ENCODE assay signal across 24 mouse cellular contexts in genomic region chr7:80530646-80531045, GRCm38 (mm10). TPM values are rescaled to one million over a fixed set of nuclear protein-coding genes. Genes with fewer than 3 reads are reported as not detected.
A peak's percentile ranks its signal among the peaks of the same experiment; 100 is the strongest.
DNase-seq lines count a peak whose midpoint lies in the region; ATAC-seq and TF ChIP-seq lines count a peak whose summit lies in the region.
"Had no signal": no experiment of that assay in that cellular context is flagged by ENCODE, and none has a peak within 500 bp of the region (broad histone marks: within the 10 kb centered on the region; RNA-seq: fewer than 3 reads in every experiment).

No protein-coding gene starts in this region.

- H3K27me3 ChIP-seq in liver, embryonic 15.5 days, result no peaks in the 10 kb centered on the region
- H3K27me3 ChIP-seq in hindbrain, embryonic 13.5 days, result no peaks in the 10 kb centered on the region
- H3K27me3 ChIP-seq: CH12.LX; embryonic facial prominence, embryonic 12.5 days; forebrain, embryonic 15.5 days; heart, embryonic 15.5 days; hindbrain, embryonic 15.5 days had no signal

- intact Hi-C loops in heart, postnatal 25 days (cut with DNase I), result no loop called here

- no peak for TF ChIP-seq POLR2A in bone marrow macrophage, adult 2 months (IDR thresholded peaks at IDR 0.05; ENCODE audit: borderline replicate concordance, low read depth, low read length)

- 40% methylated on average over 2 of the region's 2 CpGs for WGBS in liver, embryonic 15.5 days (ENCODE audit: insufficient replicate concordance)
- 92% methylated on average over 2 of the region's 2 CpGs for WGBS in hindbrain, embryonic 13.5 days

- H3K27ac ChIP-seq in bone marrow macrophage, adult 2 months (ENCODE audit: insufficient read depth, low read depth, low read length), result peak overlapping the region; percentile 54
- 0 out of 2 replicates have a peak overlapping the region, but pooled peaks have one; percentile 14 for H3K27ac ChIP-seq in liver, embryonic 15.5 days (replicated peaks)
- no peak overlapping the region for H3K27ac ChIP-seq in hindbrain, embryonic 13.5 days
- H3K27ac ChIP-seq: embryonic facial prominence, embryonic 12.5 days; forebrain, embryonic 15.5 days; heart, adult 2 months; heart, embryonic 15.5 days; hindbrain, embryonic 10.5 days; hindbrain, embryonic 15.5 days had no signal

- DNase-seq in heart, adult 11 months, result peak; percentile 61
- no peak for DNase-seq in heart, postnatal 25 days (ENCODE audit: low spot score)
- DNase-seq in 3T3-L1 (ENCODE audit: low read depth, low spot score), result peak; percentile 11
- no peak for DNase-seq in right cerebral cortex, adult 18-20 months
- no peak for DNase-seq in testis, postnatal 10 days (ENCODE audit: low spot score)
- DNase-seq: adrenal gland, adult 8-10 months; adrenal gland, postnatal 36 days; cerebellum, adult 18-20 months; cerebellum, adult 9-11 months; cerebellum, postnatal 36 days; embryo, embryonic 11 days; gastrocnemius, postnatal 36 days; heart, adult 2 months; heart, postnatal 14 days had no signal

- peaks cover 22% of the 10 kb centered on the region for H3K4me1 ChIP-seq in bone marrow macrophage, adult 2 months (ENCODE audit: control insufficient read depth, insufficient read depth, low read length)
- peaks cover 59% of the 10 kb centered on the region for H3K4me1 ChIP-seq in liver, embryonic 15.5 days (replicated peaks)
- peaks cover 13% of the 10 kb centered on the region for H3K4me1 ChIP-seq in hindbrain, embryonic 13.5 days (replicated peaks)

- H3K9me3 ChIP-seq in liver, embryonic 15.5 days (replicated peaks), result no peaks in the 10 kb centered on the region
- no peaks in the 10 kb centered on the region for H3K9me3 ChIP-seq in hindbrain, embryonic 13.5 days
- H3K9me3 ChIP-seq: embryonic facial prominence, embryonic 12.5 days; forebrain, embryonic 15.5 days; heart, embryonic 15.5 days; hindbrain, embryonic 10.5 days; hindbrain, embryonic 15.5 days had no signal

- no peak overlapping the region for H3K9ac ChIP-seq in liver, embryonic 15.5 days
- no peak overlapping the region for H3K9ac ChIP-seq in hindbrain, embryonic 13.5 days
- H3K9ac ChIP-seq: embryonic facial prominence, embryonic 12.5 days; forebrain, embryonic 15.5 days; heart, embryonic 15.5 days; hindbrain, embryonic 15.5 days had no signal

- peaks cover 8% of the 10 kb centered on the region; the same call in 1 of the 2 replicates for H3K36me3 ChIP-seq in liver, embryonic 15.5 days (replicated peaks)
- H3K36me3 ChIP-seq in hindbrain, embryonic 13.5 days, result no peaks in the 10 kb centered on the region
- H3K36me3 ChIP-seq: embryonic facial prominence, embryonic 12.5 days; forebrain, embryonic 15.5 days; heart, embryonic 15.5 days; hindbrain, embryonic 15.5 days had no signal

- H3K4me2 ChIP-seq in liver, embryonic 15.5 days, result peak overlapping the region; percentile 86; the same call in 1 of the 2 replicates
- no peak overlapping the region for H3K4me2 ChIP-seq in hindbrain, embryonic 13.5 days
- H3K4me2 ChIP-seq: embryonic facial prominence, embryonic 12.5 days; forebrain, embryonic 15.5 days; heart, embryonic 11.5 days; heart, embryonic 15.5 days; hindbrain, embryonic 15.5 days had no signal

- no peak for ATAC-seq in liver, embryonic 15.5 days (ENCODE audit: insufficient read depth)
- no peak for ATAC-seq in hindbrain, embryonic 13.5 days (ENCODE audit: low FRiP score)
- ATAC-seq: forebrain, embryonic 15.5 days had no signal

- TF ChIP-seq CTCF in bone marrow macrophage, adult 2 months (IDR thresholded peaks at IDR 0.05; ENCODE audit: low read depth, low read length), result no peak

- peak overlapping the region; percentile 2; the same call in 1 of the 2 replicates for H3K4me3 ChIP-seq in bone marrow macrophage, adult 2 months (ENCODE audit: insufficient read depth, low read length)
- H3K4me3 ChIP-seq in liver, embryonic 15.5 days (replicated peaks), result no peak overlapping the region
- H3K4me3 ChIP-seq in hindbrain, embryonic 13.5 days, result no peak overlapping the region
- H3K4me3 ChIP-seq: embryonic facial prominence, embryonic 12.5 days; forebrain, embryonic 15.5 days; heart, adult 2 months; heart, embryonic 15.5 days; hindbrain, embryonic 10.5 days; hindbrain, embryonic 15.5 days had no signal

RNA-seq across cellular contexts. Expression of gene Blm, which starts 4.3 kb away (rescaled TPM):
- total RNA-seq in heart, postnatal 25 days (2021), result 1 to 10 TPM; 1.5 to 2.0 TPM
- polyA plus RNA-seq in bone marrow macrophage, adult 2 months (2012; ENCODE audit: insufficient read depth, insufficient read length, missing spikeins), result 10.2 and 13.6 TPM in 2 replicates
- 25.5 and 27.4 TPM in 2 replicates for polyA plus RNA-seq in liver, embryonic 15.5 days (2015; fragmentation: Nextera tagmentation; extraction: Ambion mirVana)
- 11.3 and 13.5 TPM in 2 replicates for polyA plus RNA-seq in hindbrain, embryonic 13.5 days (2015; fragmentation: Nextera tagmentation; extraction: Ambion mirVana)

Comparison
In these comparisons a context has a peak if more than half of its experiments do, and no peak if none do; other contexts are left out.
1. DNase-seq: peak in heart, adult 11 months (single experiment) and 3T3-L1 (single experiment); none in heart, postnatal 25 days (single experiment), right cerebral cortex, adult 18-20 months (single experiment) and testis, postnatal 10 days (single experiment).